8 mouse cellular contexts compared by ENCODE assay signal in the genomic region with DNA sequence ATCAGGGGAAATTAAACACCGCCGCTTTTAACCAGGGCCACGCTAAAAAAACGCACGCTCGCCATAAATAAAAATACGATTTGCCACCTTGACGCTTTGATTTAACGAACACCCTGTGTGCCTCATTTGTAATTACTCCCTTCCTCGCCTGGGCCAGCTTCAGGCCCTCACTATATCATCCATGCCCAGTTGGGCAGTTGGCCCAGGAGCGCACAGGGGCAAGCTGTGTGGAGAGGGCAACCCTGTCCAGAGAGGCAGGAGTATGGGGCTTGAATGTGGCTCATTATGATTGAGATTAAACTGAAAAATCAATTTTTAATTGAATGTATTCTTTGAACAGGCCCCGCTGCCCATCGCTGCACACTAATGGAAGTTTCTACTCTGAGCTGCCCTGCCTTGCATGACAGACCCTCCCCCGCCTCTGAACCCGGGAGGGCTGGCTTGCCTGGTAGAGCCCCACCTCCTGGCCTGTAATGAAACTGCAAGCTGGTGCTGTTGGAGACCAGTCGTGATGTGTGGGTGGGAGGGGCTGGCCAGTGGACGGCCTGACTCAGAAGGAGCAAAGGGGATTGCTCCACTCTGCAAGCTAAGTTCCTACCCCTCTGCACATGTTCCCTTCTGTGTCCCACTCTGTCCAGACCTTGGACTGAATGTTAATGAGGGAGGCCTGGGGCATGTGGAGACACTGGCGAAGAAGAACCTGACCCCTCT. TPM values are rescaled to one million over a fixed set of nuclear protein-coding genes. Genes with fewer than 3 reads are reported as not detected.
A peak's percentile ranks its signal among the peaks of the same experiment; 100 is the strongest.
DNase-seq lines count a peak whose midpoint lies in the region; ATAC-seq and TF ChIP-seq lines count a peak whose summit lies in the region.

No protein-coding gene starts in this region.

- intact Hi-C loops in left cerebral cortex, postnatal 14 days (cut with DNase I) = no loop called here

- no peaks in the 10 kb centered on the region for H3K27me3 ChIP-seq in hindbrain, embryonic 14.5 days (ENCODE audit: control insufficient read depth, insufficient read depth, low read length)

- TF ChIP-seq CTCF in brain, embryonic 14.5 days (IDR thresholded peaks at IDR 0.05; ENCODE audit: borderline replicate concordance, extremely low read depth, insufficient read depth, insufficient read length) = peak; percentile 68

- peak; percentile 25 for DNase-seq in CD4-positive, CD25-positive, alpha-beta regulatory T cell, adult 2 months (ENCODE audit: low read depth, low spot score)
- DNase-seq in left cerebral cortex, postnatal 14 days (ENCODE audit: low spot score in 2 of 2) = peak; percentile 39 to 48
- DNase-seq in left cerebral cortex, adult 8-10 months (ENCODE audit: low spot score in 2 of 2) = no peak
- DNase-seq in brain, embryonic 14.5 days (ENCODE audit: low read depth) = peak; percentile 66
- peak; percentile 57 for DNase-seq in hindbrain, embryonic 14.5 days (ENCODE audit: low spot score)
- peak; percentile 41 to 51 for DNase-seq in lung, postnatal 4 days
- DNase-seq in thymus, postnatal 4 days = peak; percentile 78

- no peak for TF ChIP-seq POLR2A in brain, embryonic 14.5 days (IDR thresholded peaks at IDR 0.05; ENCODE audit: borderline replicate concordance, extremely low read depth, insufficient read depth, insufficient read length, poor library complexity, severe bottlenecking)

- H3K4me1 ChIP-seq in hindbrain, embryonic 14.5 days (replicated peaks; ENCODE audit: control insufficient read depth, insufficient read depth, low read length) = peaks cover 32% of the 10 kb centered on the region

- H3K4me2 ChIP-seq in hindbrain, embryonic 14.5 days (replicated peaks) = no peak overlapping the region

- no peaks in the 10 kb centered on the region for H3K9me3 ChIP-seq in hindbrain, embryonic 14.5 days (ENCODE audit: control insufficient read depth, low read length)

- no peak for ATAC-seq in CD4-positive, CD25-positive, alpha-beta regulatory T cell, adult 4 months
- ATAC-seq in hindbrain, embryonic 14.5 days (ENCODE audit: low FRiP score) = peak; percentile 38; the same call in 1 of the 2 replicates

- no peaks in the 10 kb centered on the region for H3K36me3 ChIP-seq in hindbrain, embryonic 14.5 days (replicated peaks; ENCODE audit: control insufficient read depth, insufficient read depth)

- H3K4me3 ChIP-seq in hindbrain, embryonic 14.5 days (replicated peaks; ENCODE audit: low read length) = no peak overlapping the region

- no peak overlapping the region for H3K27ac ChIP-seq in hindbrain, embryonic 14.5 days

- H3K9ac ChIP-seq in hindbrain, embryonic 14.5 days = no peak overlapping the region

- 35% methylated on average over 18 of the region's 18 CpGs for WGBS in hindbrain, embryonic 14.5 days

RNA-seq across cellular contexts. Expression of gene Engase, which starts 57.9 kb away (rescaled TPM):
- polyA plus RNA-seq in CD4-positive, CD25-positive, alpha-beta regulatory T cell, adult 4 months (2017; shearing (Covaris generic)) = 1 to 10 TPM; 2.3 to 5.1 TPM
- 10 to 100 TPM; 13.3 to 13.6 TPM for total RNA-seq in left cerebral cortex, postnatal 14 days (2021)
- 10 to 100 TPM; 12.6 to 18.2 (median 15.3) TPM for total RNA-seq in left cerebral cortex, adult 8-10 months (2022)
- polyA plus RNA-seq in brain, embryonic 14.5 days (2012; rRNA removed) = 7.4 and 8.1 TPM in 2 replicates
- 5.0 and 7.4 TPM in 2 replicates for polyA plus RNA-seq in hindbrain, embryonic 14.5 days (2014; fragmentation: Nextera tagmentation; extraction: Ambion mirVana)

Comparison
In these comparisons a context has a peak if more than half of its experiments do, and no peak if none do; other contexts are left out.
1. DNase-seq: peak in CD4-positive, CD25-positive, alpha-beta regulatory T cell, adult 2 months (single experiment), left cerebral cortex, postnatal 14 days (2 of 2), brain, embryonic 14.5 days (single experiment), hindbrain, embryonic 14.5 days (single experiment), lung, postnatal 4 days (2 of 2) and thymus, postnatal 4 days (single experiment); none in left cerebral cortex, adult 8-10 months (0 of 2).